12 mouse cellular contexts compared by ENCODE assay signal in the genomic region with DNA sequence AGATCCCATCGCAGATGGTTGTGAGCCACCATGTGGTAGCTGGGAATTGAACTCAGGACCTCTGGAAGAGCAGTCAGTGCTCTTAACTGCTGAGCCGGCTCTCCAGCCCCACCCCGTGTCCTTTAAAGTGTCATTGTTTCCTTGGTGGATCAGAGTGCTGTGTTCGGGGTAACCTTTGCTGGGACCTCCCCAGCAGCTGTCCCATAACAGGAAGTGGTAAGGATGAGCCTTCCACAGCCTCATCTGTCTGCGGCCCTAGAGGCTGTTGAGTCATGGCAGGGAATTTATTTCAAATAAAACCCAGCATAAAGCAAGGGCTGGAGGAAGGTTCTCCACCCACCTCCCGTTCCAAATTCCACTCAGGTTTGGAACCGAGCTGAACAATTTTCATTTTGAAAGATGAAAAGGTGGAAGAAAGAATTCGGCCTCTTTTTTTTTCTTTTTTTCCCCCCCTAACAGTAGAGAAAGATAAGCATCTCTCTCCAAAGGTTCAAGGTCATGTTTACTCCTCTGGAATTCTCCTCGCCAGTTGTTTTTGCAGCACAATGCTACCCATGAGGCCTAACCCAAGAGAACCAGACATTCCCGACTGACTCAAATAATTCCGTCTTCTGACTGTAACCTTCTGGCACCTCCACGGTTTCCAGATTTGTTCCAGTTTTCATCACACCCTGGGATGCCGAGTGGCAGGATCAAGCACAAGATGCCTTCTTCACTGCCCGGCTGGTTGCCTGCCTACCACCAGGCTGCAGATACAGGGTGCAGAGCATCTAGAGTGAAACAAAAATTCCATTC.
DNase-seq lines count a peak whose midpoint lies in the region; ATAC-seq lines count a peak whose summit lies in the region.
"Had no signal": no experiment of that assay in that cellular context is flagged by ENCODE, and none has a peak within 500 bp of the region (broad histone marks: within the 10 kb centered on the region; RNA-seq: fewer than 3 reads in every experiment).

No protein-coding gene starts in this region.

- ATAC-seq in kidney, embryonic 15.5 days (replicated peaks; ENCODE audit: low FRiP score) = no peak
- ATAC-seq in liver, embryonic 15.5 days (ENCODE audit: insufficient read depth) = peak; percentile 16; the same call in 1 of the 2 replicates

- no peaks in the 10 kb centered on the region for H3K27me3 ChIP-seq in kidney, embryonic 15.5 days
- no peaks in the 10 kb centered on the region for H3K27me3 ChIP-seq in liver, embryonic 15.5 days
- H3K27me3 ChIP-seq: hindbrain, embryonic 12.5 days had no signal

- H3K9ac ChIP-seq in kidney, embryonic 15.5 days = no peak overlapping the region
- H3K9ac ChIP-seq in liver, embryonic 15.5 days = no peak overlapping the region
- H3K9ac ChIP-seq: hindbrain, embryonic 12.5 days had no signal

- no peaks in the 10 kb centered on the region for H3K36me3 ChIP-seq in kidney, embryonic 15.5 days
- no peaks in the 10 kb centered on the region for H3K36me3 ChIP-seq in liver, embryonic 15.5 days (replicated peaks)
- H3K36me3 ChIP-seq: heart, embryonic 10.5 days; hindbrain, embryonic 12.5 days had no signal

- intact Hi-C loops in gastrocnemius, postnatal 36 days (cut with DNase I) = no loop called here

- no peaks in the 10 kb centered on the region for H3K9me3 ChIP-seq in kidney, embryonic 15.5 days (replicated peaks)
- H3K9me3 ChIP-seq in liver, embryonic 15.5 days (replicated peaks) = no peaks in the 10 kb centered on the region
- H3K9me3 ChIP-seq: heart, embryonic 10.5 days; hindbrain, embryonic 12.5 days had no signal

- H3K27ac ChIP-seq in kidney, embryonic 15.5 days = 0 out of 2 replicates have a peak overlapping the region, but pooled peaks have one; percentile 3
- H3K27ac ChIP-seq in liver, embryonic 15.5 days (replicated peaks) = no peak overlapping the region
- H3K27ac ChIP-seq: heart, embryonic 10.5 days; hindbrain, embryonic 12.5 days; kidney, postnatal 0 days had no signal

- H3K4me2 ChIP-seq in kidney, embryonic 15.5 days = no peak overlapping the region
- H3K4me2 ChIP-seq in liver, embryonic 15.5 days = no peak overlapping the region
- H3K4me2 ChIP-seq: hindbrain, embryonic 12.5 days had no signal

- H3K4me1 ChIP-seq in kidney, embryonic 15.5 days = peaks cover 8% of the 10 kb centered on the region; the same call in 1 of the 2 replicates
- H3K4me1 ChIP-seq in liver, embryonic 15.5 days (replicated peaks) = no peaks in the 10 kb centered on the region
- H3K4me1 ChIP-seq: heart, embryonic 10.5 days; hindbrain, embryonic 12.5 days had no signal

- no peak for DNase-seq in kidney, postnatal 10 days
- DNase-seq in R1 (ENCODE audit: low read depth, low spot score) = peak; percentile 67
- DNase-seq in thymus, postnatal 14 days = peak; percentile 62
- DNase-seq in gastrocnemius, adult 8-10 months (ENCODE audit: low spot score in 2 of 2) = no peak
- DNase-seq in ovary, postnatal 14 days (ENCODE audit: low spot score) = no peak
- no peak for DNase-seq in gastrocnemius, postnatal 36 days
- DNase-seq: right cerebral cortex, adult 18-20 months had no signal

- WGBS in kidney, embryonic 15.5 days = 63% methylated on average over 14 of the region's 14 CpGs
- 49% methylated on average over 14 of the region's 14 CpGs for WGBS in liver, embryonic 15.5 days (ENCODE audit: insufficient replicate concordance)

- no peak overlapping the region for H3K4me3 ChIP-seq in kidney, embryonic 15.5 days (replicated peaks)
- no peak overlapping the region for H3K4me3 ChIP-seq in liver, embryonic 15.5 days (replicated peaks)
- H3K4me3 ChIP-seq: heart, embryonic 10.5 days; hindbrain, embryonic 12.5 days had no signal

Comparison
In these comparisons a context has a peak if more than half of its experiments do, and no peak if none do; other contexts are left out.
1. DNase-seq: peak in R1 (single experiment) and thymus, postnatal 14 days (single experiment); none in kidney, postnatal 10 days (single experiment), gastrocnemius, adult 8-10 months (0 of 2), ovary, postnatal 14 days (single experiment) and gastrocnemius, postnatal 36 days (0 of 2).